Mouse (Mus musculus) MEL (cell line): ENCODE results near the gene Atp8a2. TPM values are rescaled to one million over a fixed set of nuclear protein-coding genes. Genes with fewer than 3 reads are reported as not detected.

Experiments
- DNase-seq: peaks from one replicate; pipeline ENCODE4 v3.0.0; 2011; ENCODE audit warnings: low read depth, low spot score
- H3K27ac ChIP-seq: 2 replicates; pipeline ENCODE4 v1.5.1; 2012; ENCODE audit warnings: low read depth, mild to moderate bottlenecking, control low read depth, low read length, moderate library complexity; ENCODE audit not compliant: control insufficient read depth
- H3K27me3 ChIP-seq, 2 experiments: fragments of 150-350 bp in 1 of 2; sonication (generic) in 1 of 2; 2 replicates each; pipeline ENCODE4 v1.6.1; 2012; ENCODE audit warnings: low read length in 2 of 2, mild to moderate bottlenecking in 2 of 2, improper control_type of control experiment in 1 of 2, moderate library complexity in 1 of 2; ENCODE audit not compliant: insufficient read depth in 2 of 2, control insufficient read depth in 1 of 2
- H3K36me3 ChIP-seq, 2 experiments: 2 replicates each; pipeline ENCODE4 v1.6.1; 2012 to 2014; ENCODE audit warnings: low read length in 2 of 2, improper control_type of control experiment in 1 of 2, inconsistent platforms in 1 of 2, mild to moderate bottlenecking in 1 of 2; ENCODE audit not compliant: insufficient read depth in 2 of 2, control insufficient read depth in 1 of 2
- H3K4me1 ChIP-seq, 2 experiments: fragments of 150-350 bp in 1 of 2; sonication (generic) in 1 of 2; 2 replicates each; pipeline ENCODE4 v1.6.1; 2012; ENCODE audit warnings: low read length in 2 of 2, improper control_type of control experiment in 1 of 2, mild to moderate bottlenecking in 1 of 2; ENCODE audit not compliant: insufficient read depth in 2 of 2, control insufficient read depth in 1 of 2
- H3K4me3 ChIP-seq, 2 experiments: fragments of 150-350 bp in 1 of 2; sonication (generic) in 1 of 2; 2 replicates each; pipeline ENCODE4 v1.5.1; 2012; ENCODE audit warnings: low read depth in 2 of 2, low read length in 2 of 2, mild to moderate bottlenecking in 2 of 2, moderate library complexity in 2 of 2, control low read depth in 1 of 2, improper control_type of control experiment in 1 of 2; ENCODE audit not compliant: control insufficient read depth in 1 of 2, insufficient read depth in 1 of 2
- H3K79me2 ChIP-seq: 2 replicates; pipeline ENCODE4 v1.6.1; 2012; ENCODE audit warnings: mild to moderate bottlenecking, low read length, moderate library complexity; ENCODE audit not compliant: control insufficient read depth, poor library complexity, insufficient read depth
- H3K9ac ChIP-seq: 2 replicates; pipeline ENCODE4 v1.6.1; 2012; ENCODE audit warnings: low read depth, mild to moderate bottlenecking, control low read depth, low read length, moderate library complexity; ENCODE audit not compliant: control insufficient read depth, poor library complexity, severe bottlenecking
- H3K9me3 ChIP-seq: fragments of 150-350 bp; sonication (generic); replicated peaks from 2 replicates; pipeline ENCODE4 v1.6.1; 2012; ENCODE audit warnings: mild to moderate bottlenecking, low read length, improper control_type of control experiment, moderate library complexity; ENCODE audit not compliant: insufficient read depth
- BHLHE40 ChIP-seq: IDR thresholded peaks from 2 replicates; pipeline ENCODE4 v1.6.1; 2012; ENCODE audit warnings: low read depth, mild to moderate bottlenecking, inconsistent platforms, low read length, improper control_type of control experiment, borderline replicate concordance
- CHD1 ChIP-seq: IDR thresholded peaks from 2 replicates; pipeline ENCODE4 v1.6.1; 2012; ENCODE audit warnings: low read depth, mild to moderate bottlenecking, inconsistent platforms, low read length, improper control_type of control experiment
- CHD2 ChIP-seq: IDR thresholded peaks from 2 replicates; pipeline ENCODE4 v1.6.1; 2011; ENCODE audit warnings: low read length, improper control_type of control experiment
- CTCF ChIP-seq, 3 experiments: IDR thresholded peaks in 2 of 3; conservative IDR thresholded peaks in 1 of 3; 2 replicates each; pipeline ENCODE4 v1.5.1; 2011 to 2012; ENCODE audit warnings: low read length in 3 of 3, low read depth in 2 of 3, mild to moderate bottlenecking in 2 of 3, improper control_type of control experiment in 1 of 3, inconsistent platforms in 1 of 3, mixed read lengths in 1 of 3, moderate library complexity in 1 of 3; ENCODE audit not compliant: control insufficient read depth in 1 of 3, insufficient read depth in 1 of 3, poor library complexity in 1 of 3, severe bottlenecking in 1 of 3
- E2F4 ChIP-seq: IDR thresholded peaks from 2 replicates; pipeline ENCODE4 v1.6.1; 2011; ENCODE audit warnings: low read depth, low read length, improper control_type of control experiment, borderline replicate concordance
- ELF1 ChIP-seq: IDR thresholded peaks from 2 replicates; pipeline ENCODE4 v1.6.1; 2014; ENCODE audit warnings: low read depth, mild to moderate bottlenecking, inconsistent platforms, low read length, improper control_type of control experiment, moderate library complexity
- EP300 ChIP-seq, 2 experiments: IDR thresholded peaks; 2 replicates each; pipeline ENCODE4 v1.6.1; 2011; ENCODE audit warnings: improper control_type of control experiment in 2 of 2, low read length in 2 of 2, low read depth in 1 of 2, mild to moderate bottlenecking in 1 of 2
- GABPA ChIP-seq: IDR thresholded peaks from 2 replicates; pipeline ENCODE4 v1.6.1; 2012; ENCODE audit warnings: low read depth, mild to moderate bottlenecking, inconsistent platforms, low read length, improper control_type of control experiment, moderate library complexity
- GATA1 ChIP-seq: IDR thresholded peaks from 2 replicates; pipeline ENCODE4 v1.6.1; 2011; ENCODE audit warnings: low read depth, low read length, improper control_type of control experiment
- HCFC1 ChIP-seq: IDR thresholded peaks from 2 replicates; pipeline ENCODE4 v1.6.1; 2012; ENCODE audit warnings: low read depth, mild to moderate bottlenecking, inconsistent platforms, low read length, improper control_type of control experiment, moderate library complexity
- KAT2A ChIP-seq: conservative IDR thresholded peaks from 2 replicates; pipeline ENCODE4 v1.6.1; 2012; ENCODE audit warnings: low read depth, low read length, improper control_type of control experiment, inconsistent platforms
- MAFK ChIP-seq: IDR thresholded peaks from 2 replicates; pipeline ENCODE4 v1.6.1; 2011; ENCODE audit warnings: low read depth, mild to moderate bottlenecking, low read length, improper control_type of control experiment, borderline replicate concordance
- MAX ChIP-seq: IDR thresholded peaks from 2 replicates; pipeline ENCODE4 v1.6.1; 2011; ENCODE audit warnings: low read length, improper control_type of control experiment
- MAZ ChIP-seq: IDR thresholded peaks from 2 replicates; pipeline ENCODE4 v1.6.1; 2012; ENCODE audit warnings: low read depth, mild to moderate bottlenecking, inconsistent platforms, low read length, improper control_type of control experiment
- MXI1 ChIP-seq: IDR thresholded peaks from 2 replicates; pipeline ENCODE4 v1.6.1; 2011; ENCODE audit warnings: mild to moderate bottlenecking, low read depth, low read length, improper control_type of control experiment
- MYB ChIP-seq: IDR thresholded peaks from 2 replicates; pipeline ENCODE4 v1.6.1; 2011; ENCODE audit warnings: mild to moderate bottlenecking, low read depth, low read length, improper control_type of control experiment
- MYC ChIP-seq: IDR thresholded peaks from 2 replicates; pipeline ENCODE4 v1.6.1; 2011; ENCODE audit warnings: low read depth, mild to moderate bottlenecking, low read length, improper control_type of control experiment, moderate library complexity
- NELFE ChIP-seq: IDR thresholded peaks from 2 replicates; pipeline ENCODE4 v1.6.1; 2011; ENCODE audit warnings: low read depth, low read length, improper control_type of control experiment
- NRF1 ChIP-seq: IDR thresholded peaks from 2 replicates; pipeline ENCODE4 v1.6.1; 2014; ENCODE audit warnings: low read depth, mild to moderate bottlenecking, inconsistent platforms, low read length, improper control_type of control experiment, moderate library complexity; ENCODE audit not compliant: poor library complexity, insufficient read depth, severe bottlenecking
- POLR2A ChIP-seq, 2 experiments: IDR thresholded peaks; 2 replicates each; pipeline ENCODE4 v1.6.1; 2011 to 2012; ENCODE audit warnings: low read length in 2 of 2, mild to moderate bottlenecking in 2 of 2, control low read depth in 1 of 2, improper control_type of control experiment in 1 of 2, low read depth in 1 of 2, moderate library complexity in 1 of 2; ENCODE audit not compliant: control insufficient read depth in 1 of 2, insufficient read depth in 1 of 2, poor library complexity in 1 of 2
- POLR2AphosphoS2 ChIP-seq: IDR thresholded peaks from 2 replicates; pipeline ENCODE4 v1.6.1; 2011; ENCODE audit warnings: low read length, improper control_type of control experiment
- POLR2AphosphoS5 ChIP-seq: IDR thresholded peaks from 2 replicates; pipeline ENCODE4 v1.6.1; 2012; ENCODE audit warnings: low read depth, borderline replicate concordance, mild to moderate bottlenecking, inconsistent platforms, low read length, moderate library complexity, mixed read lengths
- RAD21 ChIP-seq: IDR thresholded peaks from 2 replicates; pipeline ENCODE4 v1.6.1; 2011; ENCODE audit warnings: mild to moderate bottlenecking, low read depth, low read length, improper control_type of control experiment
- RCOR1 ChIP-seq: IDR thresholded peaks from 2 replicates; pipeline ENCODE4 v1.6.1; 2012; ENCODE audit warnings: low read depth, mild to moderate bottlenecking, inconsistent platforms, low read length, improper control_type of control experiment
- SIN3A ChIP-seq: IDR thresholded peaks from 2 replicates; pipeline ENCODE4 v1.6.1; 2012; ENCODE audit warnings: low read length, improper control_type of control experiment, inconsistent platforms
- SMC3 ChIP-seq: IDR thresholded peaks from 2 replicates; pipeline ENCODE4 v1.6.1; 2011; ENCODE audit warnings: low read depth, low read length, improper control_type of control experiment
- TAL1 ChIP-seq: IDR thresholded peaks from 2 replicates; pipeline ENCODE4 v1.6.1; 2012; ENCODE audit warnings: mild to moderate bottlenecking, inconsistent platforms, low read length, moderate library complexity, mixed read lengths
- TBP ChIP-seq: IDR thresholded peaks from 2 replicates; pipeline ENCODE4 v1.8.0; 2011; ENCODE audit warnings: low read depth, low read length, improper control_type of control experiment
- TCF12 ChIP-seq: IDR thresholded peaks from 2 replicates; pipeline ENCODE4 v1.6.1; 2014; ENCODE audit warnings: low read depth, mild to moderate bottlenecking, inconsistent platforms, low read length, improper control_type of control experiment, moderate library complexity
- UBTF ChIP-seq: IDR thresholded peaks from 2 replicates; pipeline ENCODE4 v1.6.1; 2012; ENCODE audit warnings: low read depth, mild to moderate bottlenecking, inconsistent platforms, low read length, improper control_type of control experiment, moderate library complexity, borderline replicate concordance; ENCODE audit not compliant: insufficient read depth
- USF2 ChIP-seq, 2 experiments: IDR thresholded peaks; 2 replicates each; pipeline ENCODE4 v1.6.1; 2011 to 2012; ENCODE audit warnings: improper control_type of control experiment in 2 of 2, low read length in 2 of 2, borderline replicate concordance in 1 of 2, inconsistent platforms in 1 of 2, low read depth in 1 of 2, mild to moderate bottlenecking in 1 of 2; ENCODE audit not compliant: insufficient read depth in 1 of 2
- ZC3H11A ChIP-seq: IDR thresholded peaks from 2 replicates; pipeline ENCODE4 v1.6.1; 2012; ENCODE audit warnings: low read depth, mild to moderate bottlenecking, inconsistent platforms, low read length, improper control_type of control experiment
- ZKSCAN1 ChIP-seq: IDR thresholded peaks from 2 replicates; pipeline ENCODE4 v1.6.1; 2012; ENCODE audit warnings: low read depth, mild to moderate bottlenecking, inconsistent platforms, low read length, improper control_type of control experiment, moderate library complexity
- ZMIZ1 ChIP-seq: IDR thresholded peaks from 2 replicates; pipeline ENCODE4 v1.6.1; 2012; ENCODE audit warnings: low read depth, mild to moderate bottlenecking, inconsistent platforms, low read length, improper control_type of control experiment, moderate library complexity
- ZNF384 ChIP-seq: IDR thresholded peaks from 2 replicates; pipeline ENCODE4 v1.6.1; 2012; ENCODE audit warnings: low read depth, mild to moderate bottlenecking, inconsistent platforms, low read length, improper control_type of control experiment
- polyA plus RNA-seq, 2 experiments: library from polyadenylated mRNA; stranded (reverse) in 1 of 2; unstranded in 1 of 2; fragments of >175 nt in 1 of 2; fragments of >200 nt in 1 of 2; gene quantifications; 2 replicates each; pipeline versions ENCODE4 v1.2.1 to v1.2.4; 2012; ENCODE audit warnings: low replicate concordance in 2 of 2, low read depth in 1 of 2; ENCODE audit not compliant: insufficient read length in 2 of 2, insufficient read depth in 1 of 2, missing spikeins in 1 of 2
- total RNA-seq: library from RNA; depleted of rRNA; stranded (reverse); fragments of 300-350 nt; gene quantifications from 2 replicates; pipeline ENCODE4 v1.2.3, GENCODE M21; 2012

Gene Atp8a2
- total and polyA plus RNA-seq, 3 experiments: 0.29 to 0.39 TPM; not detected in 1

DNA sequence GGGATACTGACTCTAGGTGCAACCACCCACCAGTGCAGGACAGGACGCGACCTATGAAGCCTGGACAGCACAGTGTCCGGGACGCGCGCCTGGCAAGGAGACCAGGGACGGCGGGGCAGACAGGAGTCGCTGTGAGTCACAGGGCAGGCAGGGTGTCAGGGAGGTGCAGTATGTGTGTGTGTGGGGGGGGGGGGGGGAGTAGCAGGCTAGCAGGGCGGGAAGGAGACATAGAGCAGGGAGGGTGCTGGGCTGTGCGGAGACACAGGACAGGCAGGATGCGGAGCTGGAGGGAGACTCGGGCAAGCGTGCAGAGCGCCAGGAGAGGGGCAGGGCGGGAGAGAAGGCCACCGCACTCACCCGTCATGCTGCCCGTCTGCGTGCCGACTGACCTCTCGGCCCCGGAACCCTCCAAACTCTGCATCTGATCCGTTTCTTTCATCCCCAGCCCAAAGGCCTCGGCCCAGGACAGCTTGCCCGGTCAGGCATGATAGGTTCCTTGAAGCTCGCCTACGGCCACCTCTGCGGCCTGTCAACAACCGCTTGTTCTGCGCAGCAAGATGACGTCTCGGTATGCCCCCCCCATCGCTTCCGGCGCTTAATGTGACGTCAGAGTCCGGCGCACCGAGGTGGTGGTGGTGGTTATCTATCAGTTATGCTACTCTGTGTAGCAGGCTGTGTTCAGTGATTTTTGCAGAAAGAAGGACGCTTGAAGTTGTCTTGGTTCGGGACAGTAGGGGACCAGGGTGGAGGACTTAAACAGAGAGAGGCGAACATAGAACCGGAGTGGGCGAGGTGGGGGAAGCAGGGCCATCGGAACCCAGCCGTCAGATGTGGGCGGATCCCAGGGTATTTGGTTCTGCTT, 599.4 kb downstream of the Atp8a2 start, which contains the start of gene Cdadc1:
Gene Cdadc1 (minus strand): TSS at position 562 of the 862 bp plus-strand sequence.
- peak; percentile 92 for DNase-seq
- H3K4me1 ChIP-seq: peaks cover 0 to 3% of the 10 kb centered on the region in 2 experiments; a peak in 2 of 4 replicates
- H3K9ac ChIP-seq: peak within 1 kb of the TSS; percentile 78
- peak within 1 kb of the TSS; percentile 72 to 85 for H3K4me3 ChIP-seq
- H3K9me3 ChIP-seq: no peaks in the 10 kb centered on the region
- peaks cover 0 to 3% of the 10 kb centered on the region in 2 experiments; a peak in 2 of 4 replicates for H3K27me3 ChIP-seq
- peaks cover 8% of the 10 kb centered on the region; the same call in 1 of the 2 replicates for H3K79me2 ChIP-seq
- 0 out of 2 replicates have a peak within 1 kb of the TSS, but pooled peaks have one; percentile 26 for H3K27ac ChIP-seq
- peaks cover 0 to 5% of the 10 kb centered on the region in 2 experiments; a peak in 2 of 4 replicates for H3K36me3 ChIP-seq
- TF ChIP-seq MYC (no peak), TBP (peak; percentile 35; the same call in 1 of the 2 replicates), MYB (no peak), TCF12 (peak; percentile 50; the same call in 1 of the 2 replicates), E2F4 (no peak), ZNF384 (no peak), TAL1 (no peak), CTCF (IDR thresholded peaks at IDR 0.05 in 2 of 3, conservative IDR thresholded peaks at IDR 0.05 in 1 of 3; ENCODE audit: control insufficient read depth in 1 of 3, insufficient read depth in 1 of 3, low read depth in 2 of 3, low read length in 3 of 3, poor library complexity in 1 of 3, severe bottlenecking in 1 of 3) (peak in 1 of 3 experiments; percentile 4; a peak in 1 of 6 replicates), KAT2A (no peak; the same call in 1 of the 2 replicates), UBTF (no peak), POLR2A (IDR thresholded peaks at IDR 0.05; ENCODE audit: control insufficient read depth in 1 of 2, insufficient read depth in 1 of 2, low read depth in 1 of 2, low read length in 2 of 2, poor library complexity in 1 of 2) (peak; percentile 55 to 77; a peak in 3 of 4 replicates), POLR2AphosphoS5 (no peak), POLR2AphosphoS2 (peak; percentile 44; the same call in 1 of the 2 replicates), EP300 (IDR thresholded peaks at IDR 0.05; ENCODE audit: low read depth in 1 of 2, low read length in 2 of 2) (peak in 1 of 2 experiments; percentile 26; a peak in 1 of 4 replicates), SMC3 (no peak), MAFK (no peak), SIN3A (peak; percentile 96), MAX (peak; percentile 62), ZC3H11A (0 out of 2 replicates have a peak, but pooled peaks have one; percentile 22), ZKSCAN1 (no peak), ZMIZ1 (peak; percentile 68), MXI1 (peak; percentile 92), USF2 (IDR thresholded peaks at IDR 0.05; ENCODE audit: borderline replicate concordance in 1 of 2, insufficient read depth in 1 of 2, low read depth in 1 of 2, low read length in 2 of 2) (no peak), GATA1 (peak; percentile 46; the same call in 1 of the 2 replicates), RAD21 (no peak), CHD1 (no peak), ELF1 (peak; percentile 85), RCOR1 (0 out of 2 replicates have a peak, but pooled peaks have one; percentile 6), CHD2 (no peak), BHLHE40 (no peak), MAZ (peak; percentile 96), NELFE (peak; percentile 71), GABPA (no peak), HCFC1 (peak; percentile 93), NRF1 (peak; percentile 27; the same call in 1 of the 2 replicates)
